Mouse (Mus musculus) forebrain, embryonic 10.5 days (tissue): ENCODE results near the gene Slc6a9. TPM values are rescaled to one million over a fixed set of nuclear protein-coding genes. Genes with fewer than 3 reads are reported as not detected.

Source experiments
- DNase-seq: peaks from one replicate; pipeline ENCODE4 v3.0.0-alpha.2; 2017; ENCODE audit warnings: low spot score; ENCODE audit errors: extremely low spot score
- H3K27ac ChIP-seq: fragments of 300-500 bp; sonication (generic); 2 replicates; pipeline ENCODE4 v1.5.1; 2016; ENCODE audit warnings: mild to moderate bottlenecking
- H3K27me3 ChIP-seq: fragments of 300-500 bp; sonication (generic); 2 replicates; pipeline ENCODE4 v1.6.1; 2016; ENCODE audit warnings: mild to moderate bottlenecking; ENCODE audit not compliant: poor library complexity, severe bottlenecking
- H3K36me3 ChIP-seq: fragments of 300-500 bp; sonication (generic); replicated peaks from 2 replicates; pipeline ENCODE4 v1.6.1; 2016; ENCODE audit warnings: mild to moderate bottlenecking, moderate library complexity
- H3K4me1 ChIP-seq: fragments of 300-500 bp; sonication (generic); 2 replicates; pipeline ENCODE4 v1.6.1; 2016
- H3K4me3 ChIP-seq: fragments of 300-500 bp; sonication (generic); 2 replicates; pipeline ENCODE4 v1.5.1; 2016; ENCODE audit warnings: mild to moderate bottlenecking, moderate library complexity
- H3K9me3 ChIP-seq: fragments of 300-500 bp; sonication (generic); 2 replicates; pipeline ENCODE4 v1.6.1; 2016; ENCODE audit warnings: mild to moderate bottlenecking, moderate library complexity
- WGBS: fragments of 180-500 bp; shearing (Covaris S2); methylation state at CpG from one replicate; pipeline ENCODE4 v1.1.7; 2016; 5-methylcytosine and 5-hydroxymethylcytosine counted together
- polyA plus RNA-seq: library from polyadenylated mRNA; unstranded; fragments of >200 nt; fragmentation: Nextera tagmentation; extraction: Ambion mirVana; gene quantifications from 2 replicates; pipeline ENCODE4 v1.2.1, GENCODE M21; 2016

Slc6a9 gene
- polyA plus RNA-seq, 1 experiment from 2014 or later = 9.1 TPM

DNA sequence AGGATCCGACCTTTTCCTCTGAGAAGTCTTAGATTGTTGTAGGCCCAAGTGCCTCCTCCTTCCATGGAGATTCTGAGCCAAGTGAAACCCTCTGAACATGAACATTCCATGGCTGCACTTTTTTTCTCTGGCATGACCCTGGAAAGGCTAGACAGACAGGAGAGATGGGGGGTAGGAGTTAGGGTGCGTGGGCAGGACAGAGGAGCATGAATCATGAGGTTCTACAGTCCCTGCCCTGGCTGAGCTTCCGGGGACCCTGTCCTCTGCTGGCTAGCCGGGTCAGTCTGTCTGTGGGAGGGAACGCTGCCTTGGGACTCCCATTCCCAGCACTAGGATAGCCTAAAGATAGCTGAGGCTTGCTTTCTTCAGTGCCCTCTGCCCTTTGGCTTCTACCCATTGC lies 10.2 kb downstream of the Slc6a9 start:
- Histone ChIP-seq H3K9me3 (no peaks in the 10 kb centered on the region), H3K36me3 (peaks cover 11% of the 10 kb centered on the region; the same call in 1 of the 2 replicates), H3K27me3 (no peaks in the 10 kb centered on the region), H3K4me3 (no peak overlapping the region), H3K4me1 (peaks cover 18% of the 10 kb centered on the region), H3K27ac (no peak overlapping the region)
- 85% methylated on average over 5 of the region's 5 CpGs for WGBS
- DNase-seq = no peak

- H3K27ac ChIP-seq = no peak overlapping the region
- DNase-seq = no peak
- no peaks in the 10 kb centered on the region for H3K9me3 ChIP-seq
- peaks cover 26% of the 10 kb centered on the region for H3K4me1 ChIP-seq
- H3K27me3 ChIP-seq = no peaks in the 10 kb centered on the region
- WGBS = 88% methylated on average over 11 of the region's 11 CpGs
- H3K36me3 ChIP-seq = peaks cover 11% of the 10 kb centered on the region; the same call in 1 of the 2 replicates
- H3K4me3 ChIP-seq = no peak overlapping the region
These were observed 11.0 kb downstream of the Slc6a9 start for GRCm38 (mm10) chr4:117845316-117845715.

GRCm38 (mm10) chr4:117846261-117846660 lies 12.0 kb downstream of the Slc6a9 start:
- Histone ChIP-seq H3K36me3 (peaks cover 11% of the 10 kb centered on the region; the same call in 1 of the 2 replicates), H3K4me3 (no peak overlapping the region), H3K27me3 (no peaks in the 10 kb centered on the region), H3K9me3 (no peaks in the 10 kb centered on the region), H3K4me1 (peaks cover 34% of the 10 kb centered on the region), H3K27ac (no peak overlapping the region)
- no peak for DNase-seq
- 95% methylated on average over 4 of the region's 4 CpGs for WGBS

DNA sequence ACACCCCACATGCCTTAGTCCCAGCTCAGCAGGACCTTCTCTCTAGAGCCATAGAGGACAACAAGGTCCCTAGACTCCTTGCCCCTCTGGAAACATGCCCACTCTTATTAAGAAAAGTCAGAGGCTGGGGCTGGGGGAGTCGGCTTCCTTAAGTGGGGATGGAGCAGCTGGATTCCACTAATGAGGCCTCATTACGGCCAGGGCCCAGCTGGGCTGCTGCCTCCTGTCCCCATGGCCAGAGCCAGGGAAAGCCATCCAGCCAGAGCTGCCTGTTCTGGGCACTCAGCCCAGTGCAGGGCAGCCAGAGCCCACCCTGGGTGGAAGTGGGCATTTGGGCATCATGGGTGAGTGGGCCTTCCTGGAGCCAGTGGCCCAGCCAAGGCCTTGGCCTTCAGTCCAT lies 12.7 kb downstream of the Slc6a9 start:
- DNase-seq = no peak
- peak overlapping the region; percentile 26; the same call in 1 of the 2 replicates for H3K27ac ChIP-seq
- no peaks in the 10 kb centered on the region for H3K9me3 ChIP-seq
- H3K4me1 ChIP-seq = peaks cover 34% of the 10 kb centered on the region
- H3K27me3 ChIP-seq = no peaks in the 10 kb centered on the region
- H3K4me3 ChIP-seq = no peak overlapping the region
- peaks cover 11% of the 10 kb centered on the region; the same call in 1 of the 2 replicates for H3K36me3 ChIP-seq
- WGBS = 37% methylated on average over 2 of the region's 2 CpGs

DNA sequence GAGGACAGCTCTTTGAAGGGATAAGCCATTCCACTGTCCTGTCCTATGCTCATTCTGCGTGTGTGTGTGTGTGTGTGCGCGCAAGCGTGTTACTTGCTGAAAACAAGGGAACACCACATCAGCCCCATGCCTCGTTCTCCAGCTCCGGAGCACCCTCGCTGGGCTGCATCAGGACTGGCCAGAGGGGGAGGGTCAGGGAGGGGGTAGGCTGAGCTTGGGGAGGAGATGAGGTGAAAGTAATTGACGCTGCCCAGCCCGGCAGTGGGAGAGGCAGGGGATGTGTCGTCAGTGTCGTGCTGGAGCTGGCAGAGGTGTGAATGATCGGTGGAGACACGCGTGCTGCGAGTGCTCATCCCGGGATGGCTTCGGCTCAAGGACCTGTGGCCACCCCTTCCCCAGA lies 14.8 kb downstream of the Slc6a9 start:
- peak overlapping the region; percentile 16; the same call in 1 of the 2 replicates for H3K4me3 ChIP-seq
- peaks cover 9% of the 10 kb centered on the region; the same call in 1 of the 2 replicates for H3K36me3 ChIP-seq
- WGBS = 58% methylated on average over 17 of the region's 17 CpGs
- H3K4me1 ChIP-seq = peaks cover 34% of the 10 kb centered on the region
- H3K27me3 ChIP-seq = no peaks in the 10 kb centered on the region
- H3K9me3 ChIP-seq = no peaks in the 10 kb centered on the region
- no peak for DNase-seq
- H3K27ac ChIP-seq = peak overlapping the region; percentile 71

DNA sequence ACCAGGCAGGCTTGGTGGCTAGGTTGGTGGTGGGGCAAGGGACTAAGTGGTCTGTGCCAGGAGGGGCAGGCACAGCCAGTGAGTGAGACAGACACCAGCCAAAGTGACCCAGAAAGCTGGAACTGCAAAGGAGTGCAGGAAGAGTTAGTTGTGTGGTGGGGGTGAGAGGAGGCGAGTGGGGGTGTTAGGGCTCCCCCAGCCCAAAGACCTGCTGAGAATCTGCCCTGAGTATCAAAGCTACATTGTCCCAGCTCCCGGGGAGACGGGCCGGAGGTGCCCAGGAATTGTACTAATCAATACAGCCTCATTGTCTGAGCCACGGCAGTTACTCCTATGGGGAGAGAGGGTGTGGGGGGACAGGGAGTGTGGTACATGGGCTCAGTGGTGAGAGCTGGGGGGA lies 15.2 kb downstream of the Slc6a9 start:
- H3K4me1 ChIP-seq = peaks cover 34% of the 10 kb centered on the region
- H3K9me3 ChIP-seq = no peaks in the 10 kb centered on the region
- no peak for DNase-seq
- H3K27ac ChIP-seq = peak overlapping the region; percentile 71
- peaks cover 9% of the 10 kb centered on the region; the same call in 1 of the 2 replicates for H3K36me3 ChIP-seq
- WGBS = 19% methylated on average over 5 of the region's 5 CpGs
- H3K4me3 ChIP-seq = peak overlapping the region; percentile 16; the same call in 1 of the 2 replicates
- no peaks in the 10 kb centered on the region for H3K27me3 ChIP-seq

- no peak overlapping the region for H3K4me3 ChIP-seq
- no peaks in the 10 kb centered on the region for H3K9me3 ChIP-seq
- no peak for DNase-seq
- H3K4me1 ChIP-seq = peaks cover 35% of the 10 kb centered on the region
- peaks cover 9% of the 10 kb centered on the region; the same call in 1 of the 2 replicates for H3K36me3 ChIP-seq
- no peaks in the 10 kb centered on the region for H3K27me3 ChIP-seq
- H3K27ac ChIP-seq = peak overlapping the region; percentile 71; the same call in 1 of the 2 replicates
- WGBS = 84% methylated on average over 7 of the region's 7 CpGs
These were observed 15.9 kb downstream of the Slc6a9 start for GRCm38 (mm10) chr4:117850176-117850575.

DNA sequence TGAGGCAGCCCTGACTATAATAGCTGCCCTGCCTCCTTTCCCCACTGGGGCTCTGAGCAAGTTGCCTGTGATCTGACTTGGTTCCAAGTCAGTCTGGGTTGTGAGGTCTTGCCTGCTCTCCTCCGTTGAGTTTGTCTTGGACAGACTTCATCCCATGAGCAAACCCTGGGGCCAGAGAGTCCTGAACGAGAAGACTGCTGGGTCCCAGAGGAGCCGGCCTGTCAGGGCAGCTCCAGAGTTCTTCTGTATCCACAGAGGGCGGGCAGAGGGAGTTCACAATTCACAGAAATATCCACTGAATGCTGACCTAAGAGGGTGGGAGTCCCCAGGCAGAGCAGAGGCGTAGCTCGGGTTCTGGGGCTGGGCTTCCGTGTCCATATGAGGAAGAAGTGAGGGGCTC lies 16.6 kb downstream of the Slc6a9 start:
- DNase-seq = no peak

DNA sequence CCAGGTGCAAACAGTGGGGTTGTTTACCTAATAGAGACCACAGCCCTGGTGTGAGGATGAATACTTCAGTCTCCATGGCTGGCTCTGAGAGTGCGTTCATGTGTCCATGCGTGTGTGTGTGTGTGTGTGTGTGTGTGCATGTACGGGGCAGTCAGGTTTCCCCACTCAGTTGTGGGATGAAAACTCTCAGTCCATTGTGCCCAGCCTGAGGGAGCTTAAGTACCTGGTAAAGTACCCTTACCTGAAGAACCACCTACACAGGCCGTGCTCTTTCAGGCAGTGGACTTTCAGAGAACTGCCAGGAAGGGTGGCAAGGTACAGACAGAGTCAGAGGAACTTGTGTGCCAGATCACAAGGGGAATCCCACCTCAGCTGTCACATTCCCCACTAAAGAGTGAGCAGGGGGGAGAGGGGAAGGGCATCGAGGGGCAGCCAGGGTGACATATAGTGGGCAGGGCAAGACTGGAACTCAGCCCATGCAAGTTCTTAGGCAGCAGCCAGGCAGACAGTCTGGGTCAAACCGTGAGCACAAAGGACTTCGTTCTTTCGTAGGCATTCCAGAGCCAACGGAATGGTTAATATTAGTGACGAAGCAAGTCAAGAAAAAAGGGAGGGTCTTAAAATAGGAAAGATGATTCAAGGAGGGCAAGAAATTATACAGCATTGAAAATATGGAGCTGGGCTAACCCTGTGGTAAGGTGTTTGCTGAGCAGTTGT lies 18.0 kb downstream of the Slc6a9 start:
- no peaks in the 10 kb centered on the region for H3K27me3 ChIP-seq
- 92% methylated on average over 10 of the region's 10 CpGs for WGBS
- H3K4me3 ChIP-seq = no peak overlapping the region
- H3K4me1 ChIP-seq = peaks cover 37% of the 10 kb centered on the region
- no peak overlapping the region for H3K27ac ChIP-seq
- no peak for DNase-seq
- no peaks in the 10 kb centered on the region for H3K9me3 ChIP-seq
- H3K36me3 ChIP-seq = peaks cover 7% of the 10 kb centered on the region

More for the DNA sequence above, 16.6 kb downstream of the Slc6a9 start:
- WGBS = 76% methylated on average over 7 of the region's 7 CpGs
- no peak overlapping the region for H3K4me3 ChIP-seq
- H3K9me3 ChIP-seq = no peaks in the 10 kb centered on the region
- H3K36me3 ChIP-seq = peaks cover 4% of the 10 kb centered on the region; the same call in 1 of the 2 replicates
- H3K27ac ChIP-seq = no peak overlapping the region
- no peaks in the 10 kb centered on the region for H3K27me3 ChIP-seq
- peaks cover 42% of the 10 kb centered on the region for H3K4me1 ChIP-seq

GRCm38 (mm10) chr4:117855146-117855545 lies 20.8 kb downstream of the Slc6a9 start:
- 65% methylated on average over 9 of the region's 9 CpGs for WGBS
- Histone ChIP-seq H3K27ac (peak overlapping the region; percentile 36; the same call in 1 of the 2 replicates), H3K4me3 (no peak overlapping the region), H3K9me3 (no peaks in the 10 kb centered on the region), H3K4me1 (peaks cover 21% of the 10 kb centered on the region), H3K36me3 (peaks cover 9% of the 10 kb centered on the region), H3K27me3 (no peaks in the 10 kb centered on the region)
- no peak for DNase-seq

GRCm38 (mm10) chr4:117858794-117859193 lies 24.5 kb downstream of the Slc6a9 start:
- no peak for DNase-seq
- 76% methylated on average over 3 of the region's 3 CpGs for WGBS
- H3K27me3 ChIP-seq = no peaks in the 10 kb centered on the region
- H3K36me3 ChIP-seq = peaks cover 9% of the 10 kb centered on the region
- no peak overlapping the region for H3K4me3 ChIP-seq
- H3K4me1 ChIP-seq = peaks cover 19% of the 10 kb centered on the region; the same call in 1 of the 2 replicates
- H3K9me3 ChIP-seq = no peaks in the 10 kb centered on the region
- H3K27ac ChIP-seq = no peak overlapping the region

- H3K36me3 ChIP-seq = peaks cover 13% of the 10 kb centered on the region
- 91% methylated on average over 9 of the region's 9 CpGs for whole genome bisulfite sequencing
- peaks cover 14% of the 10 kb centered on the region; the same call in 1 of the 2 replicates for H3K4me1 ChIP-seq
- H3K9me3 ChIP-seq = no peaks in the 10 kb centered on the region
- no peak overlapping the region for H3K27ac ChIP-seq
- no peaks in the 10 kb centered on the region for H3K27me3 ChIP-seq
- no peak overlapping the region for H3K4me3 ChIP-seq
- DNase-seq = no peak
These were observed 26.3 kb downstream of the Slc6a9 start for GRCm38 (mm10) chr4:117860570-117860969.

DNA sequence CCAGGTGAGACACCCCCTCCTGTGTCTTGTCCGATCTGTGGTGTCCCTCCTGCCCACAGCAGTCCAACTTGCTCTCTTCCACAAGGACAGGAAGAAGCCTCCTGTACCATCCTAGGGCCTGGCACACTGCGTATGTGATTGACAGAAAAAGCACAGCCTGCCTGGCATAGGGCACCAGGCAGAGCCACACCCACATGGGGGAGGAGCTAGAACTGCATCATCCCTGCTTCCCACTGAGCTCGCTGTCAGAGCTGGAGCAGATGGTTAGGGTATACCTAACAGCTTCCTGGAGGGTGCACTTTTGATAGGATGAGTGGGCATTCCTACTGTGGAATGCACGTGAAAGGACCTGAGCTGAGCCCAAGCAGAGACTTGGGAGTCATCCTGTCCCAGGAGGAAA lies 28.5 kb downstream of the Slc6a9 start:
- 39% methylated on average over 4 of the region's 4 CpGs for WGBS
- H3K9me3 ChIP-seq = no peaks in the 10 kb centered on the region
- H3K27me3 ChIP-seq = peaks cover 10% of the 10 kb centered on the region
- H3K4me1 ChIP-seq = peaks cover 22% of the 10 kb centered on the region
- DNase-seq = no peak
- peaks cover 4% of the 10 kb centered on the region for H3K36me3 ChIP-seq
- no peak overlapping the region for H3K4me3 ChIP-seq
- H3K27ac ChIP-seq = no peak overlapping the region
